Mouse (Mus musculus) forebrain, embryonic 12.5 days (tissue): Measurements from ENCODE around the gene Kctd5. TPM values are rescaled to one million over a fixed set of nuclear protein-coding genes. Genes with fewer than 3 reads are reported as not detected.
"Not testable (repeated sequence)": the region's sequence is repeated elsewhere in the genome, so short reads cannot be mapped to it uniquely, and the experiment has no call there.

ENCODE experiments used
- ATAC-seq: fragments of 200-750 bp; cut with Nextera tagmentation; 2 replicates; pipeline ENCODE4 v1.8.0; 2017; ENCODE audit warnings: moderate TSS enrichment; ENCODE audit not compliant: low FRiP score
- H3K27ac ChIP-seq: fragments of 300-500 bp; sonication (generic); 2 replicates; pipeline ENCODE4 v1.5.1; 2016; ENCODE audit warnings: mild to moderate bottlenecking
- H3K27me3 ChIP-seq: fragments of 300-500 bp; sonication (generic); 2 replicates; pipeline ENCODE4 v1.6.1; 2016; ENCODE audit warnings: mild to moderate bottlenecking
- H3K36me3 ChIP-seq: fragments of 300-500 bp; sonication (generic); replicated peaks from 2 replicates; pipeline ENCODE4 v1.6.1; 2016; ENCODE audit warnings: mild to moderate bottlenecking
- H3K4me1 ChIP-seq: fragments of 300-500 bp; sonication (generic); 2 replicates; pipeline ENCODE4 v1.6.1; 2016
- H3K4me2 ChIP-seq: fragments of 300-500 bp; sonication (generic); 2 replicates; pipeline ENCODE4 v1.6.1; 2016; ENCODE audit warnings: mild to moderate bottlenecking, moderate library complexity
- H3K4me3 ChIP-seq: fragments of 300-500 bp; sonication (generic); replicated peaks from 2 replicates; pipeline ENCODE4 v1.5.1; 2016; ENCODE audit warnings: mild to moderate bottlenecking
- H3K9ac ChIP-seq: fragments of 300-500 bp; sonication (generic); 2 replicates; pipeline ENCODE4 v1.6.1; 2016; ENCODE audit warnings: mild to moderate bottlenecking
- H3K9me3 ChIP-seq: fragments of 300-500 bp; sonication (generic); 2 replicates; pipeline ENCODE4 v1.6.1; 2016
- WGBS: fragments of 180-500 bp; shearing (Covaris S2); methylation state at CpG from one replicate; pipeline ENCODE4 v1.1.7; 2016; 5-methylcytosine and 5-hydroxymethylcytosine counted together
- polyA plus RNA-seq: library from polyadenylated mRNA; unstranded; fragments of >200 nt; fragmentation: Nextera tagmentation; extraction: Ambion mirVana; gene quantifications from 2 replicates; pipeline ENCODE4 v1.2.1, GENCODE M21; 2016

Gene Kctd5
- polyA plus RNA-seq, result 91.7 and 92.2 TPM in 2 replicates

- under 1% methylated on average over 62 of the region's 62 CpGs for WGBS
- peak; percentile 99 for ATAC-seq
Measured at GRCm38 (mm10) chr17:24072919-24073696, at the start of gene Kctd5. Gene Kctd5 (minus strand): TSS chr17:24073485.

GRCm38 (mm10) chr17:24119446-24119845 is 46.2 kb upstream of the Kctd5 start:
- WGBS, result 90% methylated on average over 3 of the region's 3 CpGs
- no peaks in the 10 kb centered on the region for H3K27me3 ChIP-seq
- H3K4me3 ChIP-seq, result no peak overlapping the region
- H3K27ac ChIP-seq, result no peak overlapping the region
- ATAC-seq, result no peak
- no peak overlapping the region for H3K9ac ChIP-seq
- H3K36me3 ChIP-seq, result no peaks in the 10 kb centered on the region
- no peak overlapping the region for H3K4me2 ChIP-seq
- H3K4me1 ChIP-seq, result no peaks in the 10 kb centered on the region
- no peaks in the 10 kb centered on the region for H3K9me3 ChIP-seq

More at GRCm38 (mm10) chr17:24072919-24073696, at the start of gene Kctd5:
- peaks cover 21% of the 10 kb centered on the region for H3K4me1 ChIP-seq
- H3K4me3 ChIP-seq, result peak within 1 kb of the TSS; percentile 95
- peaks cover 8% of the 10 kb centered on the region for H3K36me3 ChIP-seq
- no peaks in the 10 kb centered on the region for H3K27me3 ChIP-seq
- H3K9ac ChIP-seq, result peak within 1 kb of the TSS; percentile 78
- peak within 1 kb of the TSS; percentile 80 for H3K4me2 ChIP-seq
- H3K9me3 ChIP-seq, result no peaks in the 10 kb centered on the region
- H3K27ac ChIP-seq, result peak within 1 kb of the TSS; percentile 80; the same call in 1 of the 2 replicates

- peaks cover 19% of the 10 kb centered on the region for H3K36me3 ChIP-seq
- H3K4me2 ChIP-seq, result no peak overlapping the region
Measured at GRCm38 (mm10) chr17:24113031-24113430, 39.7 kb upstream of the Kctd5 start.

GRCm38 (mm10) chr17:24111256-24111655 is 38.0 kb upstream of the Kctd5 start:
- Histone ChIP-seq H3K4me3 (no peak overlapping the region), H3K27ac (no peak overlapping the region), H3K9me3 (no peaks in the 10 kb centered on the region), H3K36me3 (peaks cover 33% of the 10 kb centered on the region), H3K27me3 (no peaks in the 10 kb centered on the region), H3K4me1 (no peaks in the 10 kb centered on the region), H3K4me2 (no peak overlapping the region), H3K9ac (no peak overlapping the region)
- no peak for ATAC-seq
- 93% methylated on average over 1 of the region's 1 CpGs for WGBS

More at GRCm38 (mm10) chr17:24113031-24113430, 39.7 kb upstream of the Kctd5 start:
- no peaks in the 10 kb centered on the region for H3K4me1 ChIP-seq
- H3K9me3 ChIP-seq, result no peaks in the 10 kb centered on the region
- 82% methylated on average over 4 of the region's 4 CpGs for WGBS
- no peak overlapping the region for H3K27ac ChIP-seq
- no peak for ATAC-seq
- no peak overlapping the region for H3K4me3 ChIP-seq
- no peak overlapping the region for H3K9ac ChIP-seq
- H3K27me3 ChIP-seq, result no peaks in the 10 kb centered on the region

- no peak for ATAC-seq
- Histone ChIP-seq H3K27me3 (no peaks in the 10 kb centered on the region), H3K4me2 (no peak overlapping the region), H3K9me3 (no peaks in the 10 kb centered on the region), H3K27ac (no peak overlapping the region), H3K36me3 (peaks cover 48% of the 10 kb centered on the region), H3K9ac (no peak overlapping the region), H3K4me3 (no peak overlapping the region), H3K4me1 (no peaks in the 10 kb centered on the region)
- WGBS, result 88% methylated on average over 1 of the region's 1 CpGs
Measured at GRCm38 (mm10) chr17:24108896-24109295, 35.6 kb upstream of the Kctd5 start.

- no peaks in the 10 kb centered on the region for H3K9me3 ChIP-seq
- no peaks in the 10 kb centered on the region for H3K4me1 ChIP-seq
- WGBS, result 92% methylated on average over 2 of the region's 2 CpGs
- no peak overlapping the region for H3K4me2 ChIP-seq
- no peak overlapping the region for H3K9ac ChIP-seq
- no peak overlapping the region for H3K27ac ChIP-seq
- H3K4me3 ChIP-seq, result no peak overlapping the region
- peaks cover 62% of the 10 kb centered on the region for H3K36me3 ChIP-seq
- no peak for ATAC-seq
- H3K27me3 ChIP-seq, result no peaks in the 10 kb centered on the region
Measured at GRCm38 (mm10) chr17:24105111-24105510, 31.8 kb upstream of the Kctd5 start.

GRCm38 (mm10) chr17:24098354-24098753 is 25.1 kb upstream of the Kctd5 start:
- no peak for ATAC-seq
- Histone ChIP-seq H3K9me3 (no peaks in the 10 kb centered on the region), H3K4me2 (no peak overlapping the region), H3K27ac (no peak overlapping the region), H3K27me3 (no peaks in the 10 kb centered on the region), H3K9ac (no peak overlapping the region), H3K4me3 (no peak overlapping the region), H3K36me3 (peaks cover 43% of the 10 kb centered on the region), H3K4me1 (no peaks in the 10 kb centered on the region)
- 94% methylated on average over 4 of the region's 4 CpGs for WGBS

GRCm38 (mm10) chr17:24090575-24090974 is 17.3 kb upstream of the Kctd5 start:
- Histone ChIP-seq H3K4me1 (no peaks in the 10 kb centered on the region), H3K36me3 (peaks cover 58% of the 10 kb centered on the region), H3K27me3 (no peaks in the 10 kb centered on the region), H3K9me3 (no peaks in the 10 kb centered on the region), H3K4me3 (no peak overlapping the region), H3K9ac (no peak overlapping the region), H3K27ac (no peak overlapping the region), H3K4me2 (no peak overlapping the region)
- WGBS, result 97% methylated on average over 1 of the region's 1 CpGs
- ATAC-seq, result no peak

GRCm38 (mm10) chr17:24086399-24086798 is 13.1 kb upstream of the Kctd5 start:
- ATAC-seq, H3K4me3 ChIP-seq, H3K4me1 ChIP-seq, H3K9ac ChIP-seq, H3K27me3 ChIP-seq, H3K9me3 ChIP-seq, H3K27ac ChIP-seq, H3K4me2 ChIP-seq: not testable (repeated sequence)
- 93% methylated on average over 4 of the region's 4 CpGs for WGBS
- H3K36me3 ChIP-seq, result peaks cover 45% of the 10 kb centered on the region

DNA sequence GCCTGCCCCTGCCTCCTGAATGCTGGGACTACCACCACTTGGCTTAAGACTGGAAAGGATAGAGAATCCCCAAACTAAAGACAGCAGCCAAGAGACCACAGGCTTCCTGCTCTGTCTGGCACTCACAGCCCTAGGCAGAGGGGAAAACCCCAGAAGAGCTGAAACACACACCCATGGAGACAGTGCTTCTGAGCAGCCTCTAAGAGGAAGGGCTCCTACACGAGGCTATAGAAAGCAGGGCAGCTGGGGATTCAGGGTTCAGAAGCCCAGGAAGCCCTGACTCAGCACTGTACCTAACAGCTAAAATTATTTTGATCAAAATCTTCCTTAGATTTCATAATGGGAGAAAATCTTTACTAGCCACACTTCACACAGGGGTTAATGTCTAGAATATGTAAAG is 11.3 kb upstream of the Kctd5 start:
- Histone ChIP-seq H3K4me1 (no peaks in the 10 kb centered on the region), H3K27ac (no peak overlapping the region), H3K4me3 (no peak overlapping the region), H3K9me3 (no peaks in the 10 kb centered on the region), H3K9ac (no peak overlapping the region), H3K4me2 (no peak overlapping the region), H3K36me3 (peaks cover 40% of the 10 kb centered on the region), H3K27me3 (no peaks in the 10 kb centered on the region)
- no peak for ATAC-seq
- WGBS, result 76% methylated on average over 1 of the region's 1 CpGs

DNA sequence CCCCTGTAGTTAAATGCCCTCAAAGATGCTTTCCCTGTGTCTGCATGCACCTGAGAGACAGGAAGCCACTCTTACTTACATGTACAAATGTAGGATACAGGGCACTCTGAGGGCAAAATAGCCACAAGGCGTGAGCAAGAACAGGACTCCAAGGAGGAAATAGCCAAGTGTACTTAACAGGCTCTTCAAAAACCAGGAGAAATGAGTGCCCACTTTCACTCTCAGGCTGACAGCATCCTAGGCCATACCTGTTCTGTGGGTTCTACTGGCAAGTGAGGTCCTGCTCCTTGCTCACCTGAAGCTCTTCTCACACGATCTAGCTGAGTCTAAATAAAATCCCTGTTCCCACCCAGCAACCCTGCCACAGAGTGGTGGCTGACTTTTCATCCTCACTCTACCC is 3.8 kb upstream of the Kctd5 start:
- H3K4me2 ChIP-seq, result no peak overlapping the region
- no peak for ATAC-seq
- H3K36me3 ChIP-seq, result peaks cover 30% of the 10 kb centered on the region
- peaks cover 6% of the 10 kb centered on the region for H3K4me1 ChIP-seq
- 88% methylated on average over 2 of the region's 2 CpGs for WGBS
- no peaks in the 10 kb centered on the region for H3K27me3 ChIP-seq
- no peak overlapping the region for H3K9ac ChIP-seq
- H3K27ac ChIP-seq, result no peak overlapping the region
- no peaks in the 10 kb centered on the region for H3K9me3 ChIP-seq
- H3K4me3 ChIP-seq, result no peak overlapping the region

GRCm38 (mm10) chr17:24069531-24069930 is 3.8 kb downstream of the Kctd5 start:
- Histone ChIP-seq H3K27me3 (no peaks in the 10 kb centered on the region), H3K9me3 (no peaks in the 10 kb centered on the region), H3K4me2 (no peak overlapping the region), H3K9ac (no peak overlapping the region), H3K4me1 (peaks cover 21% of the 10 kb centered on the region), H3K36me3 (peaks cover 14% of the 10 kb centered on the region; the same call in 1 of the 2 replicates), H3K4me3 (no peak overlapping the region), H3K27ac (no peak overlapping the region)
- 93% methylated on average over 3 of the region's 3 CpGs for WGBS
- ATAC-seq, result no peak

DNA sequence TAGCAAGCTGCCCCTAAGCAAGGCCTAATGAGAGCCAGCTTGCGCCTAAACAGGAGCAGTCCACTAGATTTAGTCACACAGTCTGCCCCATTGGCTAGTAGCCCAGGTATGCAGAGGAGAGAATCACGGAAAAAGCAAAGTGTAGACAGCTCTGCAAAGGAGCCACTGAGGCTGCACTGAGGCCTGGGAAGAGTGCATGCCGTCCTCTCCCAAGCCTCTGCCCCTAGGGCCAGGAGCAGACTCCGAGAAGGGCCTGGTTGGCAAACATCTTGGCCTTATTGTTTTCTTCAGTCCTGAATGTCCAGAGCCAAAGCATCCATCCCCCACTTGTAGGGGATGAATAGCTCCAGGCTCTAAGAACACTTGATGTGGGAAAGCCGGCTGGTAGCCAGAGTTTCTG is 5.0 kb downstream of the Kctd5 start:
- no peaks in the 10 kb centered on the region for H3K9me3 ChIP-seq
- peaks cover 14% of the 10 kb centered on the region; the same call in 1 of the 2 replicates for H3K36me3 ChIP-seq
- H3K4me1 ChIP-seq, result peaks cover 21% of the 10 kb centered on the region
- H3K4me3 ChIP-seq, result no peak overlapping the region
- H3K4me2 ChIP-seq, result no peak overlapping the region
- H3K9ac ChIP-seq, result no peak overlapping the region
- H3K27ac ChIP-seq, result no peak overlapping the region
- H3K27me3 ChIP-seq, result no peaks in the 10 kb centered on the region
- ATAC-seq, result no peak
- WGBS, result 86% methylated on average over 5 of the region's 5 CpGs
